Mouse (Mus musculus): ENCODE results near the gene F11r.

DNA sequence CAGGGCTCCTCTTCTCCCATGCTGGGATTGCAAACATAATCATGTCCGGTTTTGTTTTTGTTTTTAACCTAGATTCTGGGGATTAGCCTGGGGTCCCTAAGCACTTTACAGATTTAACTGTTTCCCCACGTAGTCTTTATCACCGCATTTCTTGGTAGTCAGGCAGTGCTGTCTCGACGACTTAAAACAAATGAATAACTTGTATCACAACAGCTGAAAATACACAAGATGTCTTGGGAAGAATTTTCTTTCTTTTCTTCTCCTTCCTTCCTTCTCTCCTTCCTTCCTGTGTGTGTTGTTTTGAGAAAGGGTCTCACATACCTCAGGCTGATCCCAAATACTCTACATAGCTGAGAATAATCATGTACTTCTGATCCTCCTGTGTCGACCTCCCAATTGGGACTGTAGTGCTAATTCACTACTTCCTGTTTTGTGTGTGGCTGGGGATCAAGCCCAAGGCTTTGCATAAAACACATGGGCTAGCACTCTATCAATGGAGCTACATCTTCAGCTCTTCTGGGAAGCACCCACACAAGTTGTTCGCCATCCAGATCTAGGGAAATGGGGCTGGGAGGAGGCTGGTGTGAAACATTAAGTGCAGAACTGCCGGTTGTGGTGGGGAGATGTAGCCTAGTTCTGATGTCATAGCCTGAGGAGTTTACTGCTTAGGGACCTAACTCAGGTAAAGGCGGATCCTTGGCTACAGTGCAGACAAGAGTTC, 36.7 kb downstream of the F11r start:
- TF ChIP-seq CTCF (IDR thresholded peaks at IDR 0.05; ENCODE audit: low read depth) (no peak), EP300 (optimal IDR thresholded peaks at IDR 0.05) (no peak)

Data from stomach, postnatal 0 days (tissue).